Mouse (Mus musculus): Measurements from ENCODE around the gene Hrg.

GRCm38 (mm10) chr16:22938541-22938940, 12.3 kb upstream of the Hrg start:
- TF ChIP-seq CTCF (IDR thresholded peaks at IDR 0.05; ENCODE audit: extremely low read depth, insufficient read depth, insufficient read length, insufficient replicate concordance): no peak
- no peak for TF ChIP-seq POLR2A (IDR thresholded peaks at IDR 0.05; ENCODE audit: low read depth, low read length)
